Mouse (Mus musculus) heart, adult 9 months (tissue): ENCODE measurements at regions not wholly inside any gene's neighbourhood (a gene's known extent, or its start where the extent isn't known, plus 50 kb on each side); places are given as distances from the start of the nearest gene placed in this dataset.

Experiments used
- DNase-seq, 2 experiments: peaks; one replicate each; pipeline ENCODE4 v3.0.0; 2022; ENCODE audit warnings: low spot score in 2 of 2

- DNase-seq, result no peak
Measured at GRCm38 (mm10) chr8:17596559-17596958, 1381.5 kb downstream of the Defb40 start.

DNA sequence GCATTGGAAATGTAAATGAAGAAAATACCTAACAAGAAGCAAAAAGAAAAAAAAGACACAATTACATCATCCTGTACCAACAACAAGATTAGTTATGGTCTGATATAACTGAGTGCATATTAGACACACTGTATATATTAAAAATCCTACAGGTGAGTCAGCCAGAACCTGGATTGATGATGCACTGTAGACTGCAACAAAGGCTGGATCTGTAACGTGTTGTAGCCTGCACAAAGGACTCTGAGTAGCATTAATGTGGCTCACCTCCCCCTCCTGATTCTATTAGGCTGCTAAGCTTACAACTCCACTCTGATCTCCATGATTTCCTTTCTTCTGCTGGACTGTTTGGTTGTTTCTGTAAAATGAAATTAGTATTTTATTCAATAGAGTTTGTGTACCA, 1383.4 kb downstream of the Defb40 start:
- DNase-seq, result no peak

DNA sequence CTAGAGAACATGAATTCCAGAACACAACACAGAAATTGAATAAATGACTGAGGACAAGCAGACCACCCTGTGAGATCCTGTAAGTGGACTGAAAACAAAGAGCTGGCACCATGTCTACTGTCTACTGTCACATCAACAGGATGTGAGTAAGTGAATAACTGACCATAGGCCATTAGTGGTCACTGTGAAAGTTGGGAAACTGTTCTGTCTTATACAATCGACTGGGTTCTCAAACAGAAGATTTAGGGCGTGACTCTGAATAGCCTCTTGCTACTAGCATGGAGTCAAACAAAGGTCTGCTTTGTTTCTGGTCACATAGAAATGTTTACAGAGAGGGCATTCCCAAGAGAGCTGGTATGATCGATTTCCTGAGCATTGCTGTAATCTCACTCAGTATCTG, 1387.9 kb downstream of the Defb40 start:
- DNase-seq, result peak; percentile 1 to 24

DNA sequence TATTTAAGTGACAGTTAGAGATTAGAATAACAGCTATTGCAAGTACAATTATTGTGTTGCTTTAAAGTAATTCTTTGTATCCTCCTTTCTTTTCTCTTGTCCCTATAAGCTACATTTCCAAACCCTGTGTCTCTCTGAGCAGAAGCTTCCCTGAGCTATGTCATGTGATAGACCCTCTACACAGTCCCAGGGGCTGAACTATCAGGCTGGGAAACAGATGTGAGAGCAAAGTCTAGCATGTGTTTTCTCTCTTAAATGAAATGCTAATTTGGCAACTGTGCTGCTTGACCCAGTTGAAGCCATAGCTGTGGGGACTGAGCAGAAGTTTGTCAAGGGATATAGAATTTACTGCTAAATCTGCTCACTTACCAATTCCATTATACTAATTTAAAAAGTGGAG, 1389.9 kb downstream of the Defb40 start:
- peak; percentile 17 to 40 for DNase-seq

DNA sequence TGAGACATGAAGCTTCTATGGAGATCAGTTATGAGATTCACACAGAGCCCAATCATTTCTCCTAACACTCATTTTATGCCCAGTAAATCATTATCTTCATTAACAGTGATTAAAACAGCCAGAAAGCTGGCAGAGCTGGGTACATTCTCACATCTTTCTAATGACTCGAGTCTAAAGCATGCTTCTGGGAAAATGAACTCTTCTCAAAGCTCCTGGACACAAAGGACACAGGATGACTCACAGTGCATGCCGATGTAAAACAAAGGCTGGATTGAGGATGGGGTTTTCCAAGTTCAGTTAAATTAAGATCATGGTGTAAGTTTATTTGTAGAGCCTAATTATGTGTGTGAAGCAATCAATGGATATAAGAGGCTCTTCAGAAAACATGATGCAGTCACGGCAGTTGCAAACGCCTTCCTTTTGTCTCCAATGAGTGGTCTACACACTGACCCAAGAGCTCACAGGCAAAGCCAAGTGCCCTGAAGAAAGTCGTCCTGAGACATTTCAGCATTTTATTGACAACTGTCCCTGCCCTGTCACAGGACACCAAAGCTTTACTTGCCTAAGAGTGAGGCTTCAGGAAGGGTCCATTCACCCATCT, 1390.7 kb downstream of the Defb40 start:
- no peak for DNase-seq
